Mouse (Mus musculus) heart, embryonic 11.5 days (tissue): Measurements from ENCODE around the gene Arhgap15. TPM values are rescaled to one million over a fixed set of nuclear protein-coding genes. Genes with fewer than 3 reads are reported as not detected.

Source experiments
- ATAC-seq: fragments of 200-750 bp; cut with Nextera tagmentation; replicated peaks from 2 replicates; pipeline ENCODE4 v1.8.0; 2017; ENCODE audit warnings: moderate library complexity; ENCODE audit not compliant: insufficient number of reproducible peaks, low FRiP score, low TSS enrichment
- H3K27ac ChIP-seq: fragments of 300-500 bp; sonication (generic); 2 replicates; pipeline ENCODE4 v1.5.1; 2014; ENCODE audit warnings: mild to moderate bottlenecking, low read depth, low read length
- H3K27me3 ChIP-seq: fragments of 300-500 bp; sonication (generic); 2 replicates; pipeline ENCODE4 v1.6.1; 2014; ENCODE audit warnings: mild to moderate bottlenecking, low read length, mixed read lengths; ENCODE audit not compliant: control insufficient read depth, insufficient read depth
- H3K36me3 ChIP-seq: fragments of 300-500 bp; sonication (generic); 2 replicates; pipeline ENCODE4 v1.6.1; 2014; ENCODE audit warnings: mild to moderate bottlenecking, low read length, moderate library complexity, mixed read lengths; ENCODE audit not compliant: control insufficient read depth, insufficient read depth
- H3K4me1 ChIP-seq: fragments of 300-500 bp; sonication (generic); 2 replicates; pipeline ENCODE4 v1.6.1; 2014; ENCODE audit warnings: low read length; ENCODE audit not compliant: control insufficient read depth, insufficient read depth
- H3K4me2 ChIP-seq: fragments of 300-500 bp; sonication (generic); 2 replicates; pipeline ENCODE4 v1.6.1; 2014; ENCODE audit warnings: mild to moderate bottlenecking, moderate library complexity
- H3K4me3 ChIP-seq: fragments of 300-500 bp; sonication (generic); 2 replicates; pipeline ENCODE4 v1.5.1; 2014; ENCODE audit warnings: low read depth, low read length
- H3K9ac ChIP-seq: fragments of 300-500 bp; sonication (generic); 2 replicates; pipeline ENCODE4 v1.6.1; 2014; ENCODE audit warnings: mild to moderate bottlenecking, low read depth, low read length, moderate library complexity
- H3K9me3 ChIP-seq: fragments of 300-500 bp; sonication (generic); replicated peaks from 2 replicates; pipeline ENCODE4 v1.6.1; 2016; ENCODE audit warnings: low read length; ENCODE audit not compliant: control insufficient read depth
- WGBS: fragments of 180-500 bp; shearing (Covaris S2); extraction: QIAGEN DNeasy Blood & Tissue Kit; methylation state at CpG from one replicate; pipeline ENCODE4 v1.1.7; 2014; ENCODE audit not compliant: insufficient replicate concordance; 5-methylcytosine and 5-hydroxymethylcytosine counted together
- polyA plus RNA-seq: library from polyadenylated mRNA; unstranded; fragments of >200 nt; fragmentation: Nextera tagmentation; extraction: Ambion mirVana; gene quantifications from 2 replicates; pipeline ENCODE4 v1.2.1, GENCODE M21; 2014

The Arhgap15 gene
- polyA plus RNA-seq, 1 experiment from 2014 or later, result 0.43 TPM

GRCm38 (mm10) chr2:43788484-43788883 lies 39.9 kb downstream of the Arhgap15 start:
- no peak for ATAC-seq

GRCm38 (mm10) chr2:43790049-43790693 lies 41.5 kb downstream of the Arhgap15 start:
- WGBS, result 73% methylated on average over 6 of the region's 6 CpGs
- no peaks in the 10 kb centered on the region for H3K36me3 ChIP-seq
- no peaks in the 10 kb centered on the region for H3K27me3 ChIP-seq

More at GRCm38 (mm10) chr2:43788484-43788883, 39.9 kb downstream of the Arhgap15 start:
- H3K9me3 ChIP-seq, result no peaks in the 10 kb centered on the region
- H3K4me1 ChIP-seq, result no peaks in the 10 kb centered on the region
- no peaks in the 10 kb centered on the region for H3K27me3 ChIP-seq
- 66% methylated on average over 8 of the region's 8 CpGs for WGBS
- H3K36me3 ChIP-seq, result no peaks in the 10 kb centered on the region
- no peak overlapping the region for H3K9ac ChIP-seq
- no peak overlapping the region for H3K4me3 ChIP-seq
- no peak overlapping the region for H3K4me2 ChIP-seq
- no peak overlapping the region for H3K27ac ChIP-seq

GRCm38 (mm10) chr2:43791575-43791974 lies 43.0 kb downstream of the Arhgap15 start:
- Histone ChIP-seq H3K9me3 (no peaks in the 10 kb centered on the region), H3K4me1 (no peaks in the 10 kb centered on the region), H3K4me2 (no peak overlapping the region), H3K4me3 (no peak overlapping the region), H3K36me3 (no peaks in the 10 kb centered on the region), H3K9ac (no peak overlapping the region), H3K27ac (no peak overlapping the region), H3K27me3 (no peaks in the 10 kb centered on the region)
- WGBS, result 70% methylated on average over 6 of the region's 6 CpGs
- ATAC-seq, result no peak

More at GRCm38 (mm10) chr2:43790049-43790693, 41.5 kb downstream of the Arhgap15 start:
- no peaks in the 10 kb centered on the region for H3K9me3 ChIP-seq
- no peak overlapping the region for H3K9ac ChIP-seq
- no peaks in the 10 kb centered on the region for H3K4me1 ChIP-seq
- H3K4me3 ChIP-seq, result no peak overlapping the region
- no peak overlapping the region for H3K4me2 ChIP-seq
- ATAC-seq, result no peak
- no peak overlapping the region for H3K27ac ChIP-seq

- ATAC-seq, result no peak
- H3K9me3 ChIP-seq, result no peaks in the 10 kb centered on the region
- H3K27me3 ChIP-seq, result no peaks in the 10 kb centered on the region
- H3K4me1 ChIP-seq, result no peaks in the 10 kb centered on the region
- H3K4me3 ChIP-seq, result no peak overlapping the region
- no peaks in the 10 kb centered on the region for H3K36me3 ChIP-seq
- no peak overlapping the region for H3K9ac ChIP-seq
- H3K4me2 ChIP-seq, result no peak overlapping the region
- H3K27ac ChIP-seq, result no peak overlapping the region
- WGBS, result 35% methylated on average over 3 of the region's 3 CpGs
These were observed 44.5 kb downstream of the Arhgap15 start for GRCm38 (mm10) chr2:43793105-43793504.

GRCm38 (mm10) chr2:43794700-43795099 lies 46.1 kb downstream of the Arhgap15 start:
- no peaks in the 10 kb centered on the region for H3K27me3 ChIP-seq
- H3K4me2 ChIP-seq, result no peak overlapping the region
- H3K4me1 ChIP-seq, result no peaks in the 10 kb centered on the region
- no peaks in the 10 kb centered on the region for H3K36me3 ChIP-seq
- no peak for ATAC-seq
- WGBS, result 87% methylated on average over 5 of the region's 5 CpGs
- H3K27ac ChIP-seq, result no peak overlapping the region
- no peaks in the 10 kb centered on the region for H3K9me3 ChIP-seq
- no peak overlapping the region for H3K4me3 ChIP-seq
- no peak overlapping the region for H3K9ac ChIP-seq

GRCm38 (mm10) chr2:43796448-43796847 lies 47.8 kb downstream of the Arhgap15 start:
- Histone ChIP-seq H3K9ac (no peak overlapping the region), H3K27ac (no peak overlapping the region), H3K4me3 (no peak overlapping the region), H3K36me3 (no peaks in the 10 kb centered on the region), H3K9me3 (no peaks in the 10 kb centered on the region), H3K4me2 (no peak overlapping the region), H3K27me3 (no peaks in the 10 kb centered on the region), H3K4me1 (no peaks in the 10 kb centered on the region)
- ATAC-seq, result no peak
- WGBS, result 88% methylated on average over 4 of the region's 4 CpGs

GRCm38 (mm10) chr2:43805960-43806744 lies 57.5 kb downstream of the Arhgap15 start:
- Histone ChIP-seq H3K9ac (no peak overlapping the region), H3K27ac (no peak overlapping the region), H3K27me3 (no peaks in the 10 kb centered on the region), H3K9me3 (no peaks in the 10 kb centered on the region), H3K4me3 (no peak overlapping the region), H3K4me1 (no peaks in the 10 kb centered on the region), H3K4me2 (no peak overlapping the region), H3K36me3 (no peaks in the 10 kb centered on the region)
- WGBS, result 79% methylated on average over 4 of the region's 4 CpGs
- no peak for ATAC-seq

GRCm38 (mm10) chr2:43815896-43816787 lies 67.5 kb downstream of the Arhgap15 start:
- ATAC-seq, result no peak
- whole genome bisulfite sequencing, result 81% methylated on average over 12 of the region's 12 CpGs
- H3K9me3 ChIP-seq, result no peaks in the 10 kb centered on the region
- no peak overlapping the region for H3K4me3 ChIP-seq
- no peak overlapping the region for H3K9ac ChIP-seq
- H3K27me3 ChIP-seq, result no peaks in the 10 kb centered on the region
- no peaks in the 10 kb centered on the region for H3K36me3 ChIP-seq
- no peak overlapping the region for H3K27ac ChIP-seq
- no peak overlapping the region for H3K4me2 ChIP-seq
- H3K4me1 ChIP-seq, result no peaks in the 10 kb centered on the region
